Mouse (Mus musculus) left cerebral cortex, adult 8-10 months (tissue): Measurements from ENCODE around the gene Zdhhc3. TPM values are rescaled to one million over a fixed set of nuclear protein-coding genes. Genes with fewer than 3 reads are reported as not detected.

Experiments
- DNase-seq, 2 experiments: peaks; one replicate each; pipeline ENCODE4 v3.0.0; 2022; ENCODE audit warnings: low spot score in 2 of 2
- total RNA-seq, 4 experiments: library from RNA; stranded (reverse); gene quantifications; 2 replicates each; pipeline ENCODE4 v1.2.4; 2022

Gene Zdhhc3
- 10 to 100 TPM; 61.7 to 72.3 (median 68.8) TPM for total RNA-seq

DNA sequence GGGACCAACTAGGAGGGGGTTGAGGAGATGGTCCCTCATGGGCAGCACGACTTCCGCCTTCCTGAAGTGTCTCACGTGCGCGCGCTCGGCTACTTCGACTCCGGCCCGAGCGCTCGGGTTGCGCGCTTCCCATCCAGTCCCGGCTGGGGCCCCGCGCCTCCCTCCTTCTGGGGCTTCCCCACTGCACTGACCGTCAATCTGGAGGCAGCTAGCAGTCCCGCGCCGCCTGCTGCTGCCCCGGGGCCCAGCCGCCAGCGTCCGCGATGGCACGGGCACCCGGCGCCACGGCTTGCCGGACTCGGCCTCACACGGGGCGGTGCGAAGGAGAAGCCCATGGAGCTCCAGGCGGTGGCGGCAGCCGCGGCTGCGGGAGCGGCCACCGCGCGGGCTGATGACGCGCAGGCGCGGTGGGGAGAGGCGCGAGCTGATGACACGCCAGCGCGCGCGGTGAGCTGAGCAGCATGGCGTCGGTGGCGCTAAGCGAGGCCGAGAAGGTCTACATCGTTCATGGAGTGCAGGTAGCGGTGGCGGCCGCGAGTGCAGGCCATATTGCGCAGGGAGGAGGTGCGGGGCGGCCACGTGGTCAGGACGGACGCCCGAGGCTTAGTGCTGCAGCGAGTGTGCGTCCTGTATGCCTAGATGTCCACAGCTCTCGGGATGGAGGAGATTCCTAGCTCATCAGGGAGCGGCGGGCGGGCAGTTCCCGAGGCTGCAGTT is at the start of gene Zdhhc3, which contains the start of gene Exosc7:
Zdhhc3 (minus strand) TSS at position 401 of the 717 bp plus-strand sequence.
Exosc7 (plus strand) TSS at position 411 of the 717 bp plus-strand sequence.
- DNase-seq, result peak; percentile 80 to 86

GRCm38 (mm10) chr9:123161792-123162191 is 48.8 kb upstream of the Zdhhc3 start:
- DNase-seq, result no peak

DNA sequence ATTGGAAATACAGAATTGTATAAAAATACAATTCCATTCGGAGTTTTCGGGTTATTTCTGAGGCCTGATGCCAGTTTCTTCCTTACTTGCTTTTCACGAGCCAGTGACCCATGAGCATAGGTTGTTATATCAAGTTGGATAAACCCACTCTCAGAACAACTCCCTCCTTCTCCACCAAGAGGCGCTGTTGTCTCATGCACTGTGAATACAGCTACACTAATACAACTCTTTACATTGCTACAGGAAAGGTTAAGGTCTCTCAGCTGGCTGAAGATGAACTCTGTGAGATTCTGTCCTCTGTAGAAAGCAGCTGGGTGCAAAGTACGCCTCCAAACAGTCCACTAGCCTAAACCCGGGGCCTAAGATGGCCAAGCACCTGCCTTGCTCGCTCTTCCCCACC is 46.3 kb upstream of the Zdhhc3 start:
- peak; percentile 55 for DNase-seq

DNA sequence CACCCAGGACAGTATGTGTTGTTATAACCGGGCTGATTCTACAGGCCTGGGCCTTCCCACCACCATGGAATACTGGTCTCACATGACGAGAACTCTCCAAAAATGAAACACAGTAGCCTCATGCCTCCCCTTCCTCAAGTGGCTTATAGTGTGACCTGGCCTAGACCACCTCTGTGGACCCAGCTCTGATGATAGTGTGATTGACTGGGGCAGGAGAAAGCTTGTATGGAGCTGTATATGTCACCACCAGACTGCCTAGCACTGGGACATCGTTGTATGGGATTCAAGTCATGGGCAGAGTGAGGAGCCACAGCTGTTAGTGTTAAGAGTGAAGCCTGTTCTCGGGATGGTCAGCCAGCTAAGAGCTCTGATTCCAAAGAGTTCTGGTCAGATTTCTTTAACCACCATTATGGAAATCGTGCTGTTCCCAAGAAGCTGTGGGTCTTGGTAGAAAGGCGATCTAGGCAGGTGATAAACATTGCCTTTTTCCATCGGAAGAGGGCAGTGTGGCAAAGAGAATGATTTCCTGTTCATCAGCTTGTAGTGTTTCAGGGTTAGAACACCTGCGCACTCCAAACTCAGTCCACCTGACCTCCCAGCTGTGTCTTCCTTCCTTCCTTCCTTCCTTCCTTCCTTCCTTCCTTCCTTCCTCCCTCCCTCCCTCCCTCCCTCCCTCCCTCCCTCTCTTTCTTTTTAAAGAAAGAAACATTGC is 45.3 kb upstream of the Zdhhc3 start:
- DNase-seq, result no peak

DNA sequence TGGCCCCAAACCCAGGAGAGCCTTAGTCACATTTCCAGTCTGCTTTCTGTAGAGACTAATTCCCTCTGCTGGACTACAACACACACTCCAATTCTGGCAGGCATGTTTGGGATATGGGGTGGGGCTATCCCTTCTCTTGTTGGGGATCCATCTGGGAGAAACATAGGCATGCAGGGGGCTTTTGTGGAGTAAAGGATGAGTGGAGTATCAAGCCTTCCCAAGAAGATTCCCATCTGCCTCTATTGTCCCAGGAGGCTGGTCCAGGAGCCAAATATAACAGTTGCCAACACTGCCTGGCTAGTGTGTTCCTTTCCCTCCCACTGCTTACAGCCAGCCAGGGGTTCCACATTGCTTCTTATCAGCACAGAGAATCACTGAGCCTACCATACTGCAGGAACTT is 44.7 kb upstream of the Zdhhc3 start:
- DNase-seq, result no peak

GRCm38 (mm10) chr9:123156910-123157361 is 43.9 kb upstream of the Zdhhc3 start:
- DNase-seq, result peak in 1 of 2 experiments; percentile 33

- DNase-seq, result no peak
Observed at GRCm38 (mm10) chr9:123153121-123153520, 40.1 kb upstream of the Zdhhc3 start.

DNA sequence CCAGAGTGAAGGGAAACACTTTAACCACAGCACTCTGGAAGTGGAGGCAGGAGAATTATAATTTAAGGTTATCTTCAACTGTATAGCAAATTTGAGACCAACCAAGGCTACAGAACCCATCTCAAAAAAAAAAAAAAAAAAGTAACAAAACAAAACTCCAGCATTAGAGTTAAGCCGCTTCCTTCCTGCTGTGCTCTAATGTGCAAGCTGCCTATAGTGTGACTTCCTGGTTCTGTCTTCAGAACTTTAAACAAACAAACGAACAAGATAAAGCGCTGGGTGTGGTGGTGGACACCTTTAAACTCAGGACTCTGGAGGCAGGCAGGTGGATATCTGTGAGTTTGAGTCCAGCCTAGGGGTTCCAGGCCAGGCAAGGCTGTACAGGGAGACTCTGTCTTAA is 39.0 kb upstream of the Zdhhc3 start:
- no peak for DNase-seq

DNA sequence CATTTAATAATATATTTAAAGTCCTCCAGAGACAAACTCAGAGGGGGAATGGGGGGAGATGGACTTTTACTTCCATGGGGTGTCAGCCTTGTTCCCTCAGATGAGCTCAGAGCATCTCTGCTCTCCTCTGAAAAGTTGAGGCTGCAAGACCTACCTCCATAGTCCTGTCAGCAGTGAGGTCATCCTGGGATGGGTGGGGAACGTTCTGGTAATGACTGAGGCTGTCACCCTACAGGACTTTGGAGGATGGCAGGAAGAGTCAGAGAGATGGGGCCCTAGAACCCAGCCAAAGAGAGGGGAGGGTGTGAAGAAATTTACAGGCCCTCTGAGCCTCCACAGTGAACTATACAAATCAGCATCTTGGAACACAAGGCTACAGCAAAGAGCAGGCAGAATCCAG is 38.6 kb upstream of the Zdhhc3 start:
- no peak for DNase-seq

- DNase-seq, result no peak
Observed at GRCm38 (mm10) chr9:123150241-123151020, 37.4 kb upstream of the Zdhhc3 start, which contains the start of gene Clec3b. Clec3b (plus strand) TSS chr9:123150946.

DNA sequence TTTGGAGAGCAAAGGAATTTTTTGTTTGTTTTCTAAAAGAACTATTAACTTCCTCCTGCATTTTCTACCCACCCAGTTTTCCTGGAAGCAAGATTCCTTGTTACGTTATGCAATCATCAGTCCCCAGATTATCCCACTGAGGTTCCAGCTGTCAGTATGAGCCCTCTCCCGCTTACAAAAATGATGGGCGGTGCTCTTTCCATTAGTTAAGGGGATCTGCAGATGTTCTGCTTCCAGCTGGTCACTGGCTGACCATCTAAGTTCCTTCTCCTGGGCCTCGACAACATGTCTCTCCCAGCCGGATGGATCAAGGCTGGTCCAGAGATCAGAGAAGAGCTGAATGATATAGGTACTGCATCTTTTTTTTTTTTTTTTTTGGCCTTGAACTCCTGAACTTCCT is 35.4 kb upstream of the Zdhhc3 start:
- no peak for DNase-seq

DNA sequence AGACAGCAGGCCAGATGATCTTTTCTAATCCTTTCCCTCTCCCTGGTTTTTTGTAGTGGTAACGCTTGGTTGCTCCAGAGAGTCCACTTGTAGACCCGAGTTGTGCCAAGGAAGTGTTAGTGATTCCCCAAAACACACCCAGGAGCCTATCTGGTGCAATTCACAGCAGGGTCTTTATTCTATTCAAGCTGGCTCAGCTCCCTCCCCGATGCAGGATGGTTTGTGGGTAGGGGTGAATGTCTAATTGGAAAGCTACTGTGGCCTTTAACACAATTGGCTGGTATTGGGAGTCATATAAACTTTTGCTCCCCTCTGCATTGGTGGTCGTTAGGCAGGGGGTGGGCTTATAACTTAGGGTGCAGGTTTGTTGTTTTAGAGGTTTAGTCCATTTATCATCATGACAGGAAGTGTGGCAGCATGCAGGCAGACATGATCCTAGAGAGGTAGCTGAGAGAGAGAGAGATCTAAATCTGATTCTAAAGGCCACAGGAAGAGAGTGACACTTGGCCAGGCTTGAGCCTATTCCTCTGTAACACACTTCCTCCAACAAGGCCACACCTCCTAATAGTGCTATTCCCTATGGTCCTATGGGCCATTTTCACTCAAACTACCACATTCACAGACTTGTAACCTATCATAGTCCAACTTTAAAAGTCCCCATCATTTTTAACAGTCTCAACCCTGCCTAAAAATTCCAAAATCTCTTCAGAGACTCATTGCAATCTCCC is 27.0 kb upstream of the Zdhhc3 start:
- DNase-seq, result no peak

DNA sequence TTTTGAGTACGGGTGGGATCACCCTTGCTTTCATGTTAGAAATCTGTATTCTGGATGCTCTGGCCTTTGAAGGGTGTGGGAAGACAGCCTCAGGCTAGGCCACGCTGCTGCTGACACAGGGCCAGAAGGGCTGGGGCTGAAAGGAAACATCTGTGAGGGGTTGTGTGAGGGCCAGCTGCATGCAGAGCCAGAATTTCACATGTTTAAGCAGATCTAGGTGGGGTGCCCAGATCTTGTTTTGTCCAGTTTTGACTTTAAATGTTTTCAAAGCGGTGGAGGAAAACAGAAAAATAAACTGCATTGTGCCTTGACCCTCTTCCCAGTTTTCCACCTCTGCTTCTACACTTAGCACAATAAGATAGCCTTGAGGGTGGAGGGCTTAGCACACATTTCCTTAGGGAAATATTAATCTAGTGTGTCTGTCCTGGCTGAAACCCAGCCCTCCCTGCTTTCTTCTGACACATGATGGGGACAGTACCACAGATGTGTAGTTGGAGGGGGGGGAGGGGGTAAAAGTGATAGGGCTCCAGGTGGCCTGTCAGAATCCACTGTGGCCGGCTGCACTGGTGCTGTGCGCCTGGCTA is 26.0 kb upstream of the Zdhhc3 start:
- no peak for DNase-seq

GRCm38 (mm10) chr9:123136953-123137682 is 24.1 kb upstream of the Zdhhc3 start:
- peak in 1 of 2 experiments; percentile 26 for DNase-seq

DNA sequence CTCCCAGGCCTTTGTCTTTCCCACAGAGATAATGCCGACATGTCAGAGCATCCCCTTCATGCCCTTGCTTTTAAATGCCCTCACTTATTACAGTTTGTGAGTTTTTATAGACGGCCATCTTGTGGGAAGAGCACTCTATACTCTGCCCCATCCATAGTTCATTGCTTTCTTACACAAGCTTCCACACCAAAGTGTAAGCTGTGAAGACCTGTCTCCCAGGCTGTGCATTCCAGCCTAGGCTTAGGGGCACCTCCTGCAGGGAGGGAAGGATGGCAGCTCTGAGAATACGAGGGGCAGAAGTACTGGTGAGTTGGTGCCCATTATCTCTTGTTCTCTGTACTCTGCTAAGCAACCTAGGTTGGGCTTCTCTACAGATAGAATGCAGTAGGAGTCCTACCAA is 20.0 kb upstream of the Zdhhc3 start:
- no peak for DNase-seq

- no peak for DNase-seq
Observed at GRCm38 (mm10) chr9:123127663-123128062, 14.7 kb upstream of the Zdhhc3 start.

GRCm38 (mm10) chr9:123124413-123124981 is 11.5 kb upstream of the Zdhhc3 start:
- DNase-seq, result no peak

- DNase-seq, result no peak
Observed at GRCm38 (mm10) chr9:123123571-123124412, 10.8 kb upstream of the Zdhhc3 start.

- no peak for DNase-seq
Observed at GRCm38 (mm10) chr9:123123017-123123416, 10.0 kb upstream of the Zdhhc3 start.
